Mouse (Mus musculus): ENCODE results near the gene Itgb3. TPM values are rescaled to one million over a fixed set of nuclear protein-coding genes. Genes with fewer than 3 reads are reported as not detected.

Gene Itgb3
- polyA plus RNA-seq, 1 experiment from 2014 or later, result 5.1 TPM

DNA sequence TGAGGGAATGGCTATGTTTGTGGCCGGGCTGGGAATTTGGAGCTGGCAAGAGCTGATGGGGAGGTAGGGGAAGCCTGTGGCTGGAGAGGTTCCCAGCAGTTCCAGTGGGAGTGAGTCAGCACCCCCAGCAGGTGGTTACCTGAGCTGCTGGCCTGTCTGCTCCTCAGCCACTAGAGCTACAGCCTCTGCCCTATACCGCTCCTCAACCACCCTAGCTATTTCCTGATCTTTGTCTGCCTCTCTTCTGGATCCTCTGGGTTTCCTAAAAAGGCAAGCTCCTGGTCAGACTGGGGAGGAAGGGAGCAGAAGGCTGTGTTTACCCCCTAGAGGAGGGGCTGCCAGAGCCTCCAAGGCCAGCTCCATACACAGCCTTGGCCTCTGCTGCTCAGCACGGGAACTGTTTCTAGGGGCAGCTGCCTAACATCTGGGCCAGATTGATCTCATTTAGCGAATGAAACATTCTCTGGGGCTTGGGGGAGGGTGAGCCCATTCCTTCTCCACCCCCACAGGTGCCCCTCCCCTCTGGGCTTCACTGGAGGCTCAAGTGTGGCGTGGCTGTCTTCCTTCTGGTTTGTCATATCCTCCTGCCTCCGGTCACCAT, 17.1 kb downstream of the Itgb3 start:
- Histone ChIP-seq H3K4me1 (peaks cover 45% of the 10 kb centered on the region), H3K4me2 (no peak overlapping the region), H3K9ac (no peak overlapping the region), H3K36me3 (no peaks in the 10 kb centered on the region), H3K27ac (replicated peaks) (peak overlapping the region; percentile 42), H3K27me3 (replicated peaks) (no peaks in the 10 kb centered on the region), H3K4me3 (no peak overlapping the region), H3K9me3 (no peaks in the 10 kb centered on the region)
- 22% methylated on average over 6 of the region's 6 CpGs for WGBS
- no peak for ATAC-seq (ENCODE audit: extremely low read depth, insufficient number of reproducible peaks, low FRiP score, low TSS enrichment)

DNA sequence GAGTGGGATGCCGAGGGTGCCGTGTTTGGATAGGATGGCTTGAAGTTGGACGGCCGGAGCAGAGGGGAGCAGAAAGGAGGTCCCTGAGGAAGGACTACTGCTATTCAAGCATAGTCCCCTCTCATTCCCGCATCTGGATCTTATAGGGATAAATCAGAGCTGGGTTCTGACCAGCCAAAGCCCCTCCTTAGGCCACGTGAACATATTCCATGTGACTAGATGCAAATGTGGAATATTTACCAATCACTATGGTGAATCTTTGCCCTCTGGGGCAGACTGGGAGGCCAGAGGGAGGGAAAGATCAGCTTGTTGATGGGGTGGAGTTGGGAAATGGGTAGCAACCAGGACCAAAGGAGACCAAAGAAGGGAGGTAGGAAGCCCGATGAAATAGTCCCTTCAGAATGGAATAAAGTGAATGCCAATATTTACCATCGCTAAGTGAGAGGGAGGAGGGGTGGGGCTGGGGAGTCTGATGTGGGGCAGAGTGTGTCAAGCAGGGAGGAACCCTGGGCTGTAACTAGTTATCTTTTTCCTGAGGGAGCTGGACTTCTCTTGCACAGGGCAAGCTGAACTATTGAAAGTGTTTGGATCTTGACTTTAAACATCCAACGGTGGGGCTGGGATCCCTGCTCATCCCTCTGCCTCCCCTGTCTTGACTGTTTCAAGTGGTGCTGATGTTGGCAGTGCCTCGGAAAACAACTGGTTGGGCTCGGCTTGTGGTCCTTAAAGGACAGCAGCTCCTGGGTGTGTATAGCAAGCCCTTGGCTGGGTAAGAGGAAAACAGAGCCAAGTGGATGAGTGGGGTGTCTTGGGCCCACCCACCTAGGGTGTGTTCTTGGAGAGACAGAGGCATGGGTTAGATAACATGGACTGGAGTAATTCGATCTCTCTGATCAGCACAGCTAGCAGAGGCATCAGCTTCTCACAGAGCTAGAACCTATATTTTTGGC, 17.9 kb downstream of the Itgb3 start:
- WGBS, result 32% methylated on average over 12 of the region's 12 CpGs
- no peak overlapping the region for H3K4me3 ChIP-seq
- no peaks in the 10 kb centered on the region for H3K36me3 ChIP-seq
- H3K9ac ChIP-seq, result no peak overlapping the region
- no peak overlapping the region for H3K4me2 ChIP-seq
- H3K27ac ChIP-seq (replicated peaks), result peak overlapping the region; percentile 42
- peaks cover 41% of the 10 kb centered on the region for H3K4me1 ChIP-seq
- ATAC-seq (ENCODE audit: extremely low read depth, insufficient number of reproducible peaks, low FRiP score, low TSS enrichment), result no peak; the same call in 1 of the 2 replicates
- H3K27me3 ChIP-seq (replicated peaks), result no peaks in the 10 kb centered on the region
- no peaks in the 10 kb centered on the region for H3K9me3 ChIP-seq

DNA sequence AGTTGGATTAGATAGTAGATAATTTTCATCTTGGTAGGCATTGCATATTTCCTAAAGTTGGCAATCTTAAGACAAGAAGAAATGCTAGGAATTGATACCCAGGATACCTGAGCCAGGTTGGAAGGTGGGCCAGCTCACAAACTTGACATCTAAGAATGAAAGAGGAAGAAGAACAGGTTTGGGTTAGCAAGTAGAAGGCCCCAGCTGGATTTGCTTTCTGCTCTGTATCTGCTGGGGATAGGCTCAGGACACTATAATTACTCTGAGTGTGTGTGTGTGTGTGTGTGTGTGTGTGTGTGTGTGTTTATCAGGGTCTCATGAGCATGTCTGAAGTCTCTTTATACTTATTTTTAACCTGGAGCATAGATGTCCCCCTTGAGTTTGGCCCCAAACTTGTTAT, 18.8 kb downstream of the Itgb3 start:
- no peaks in the 10 kb centered on the region for H3K9me3 ChIP-seq
- ATAC-seq (ENCODE audit: extremely low read depth, insufficient number of reproducible peaks, low FRiP score, low TSS enrichment), result no peak
- H3K4me1 ChIP-seq, result peaks cover 41% of the 10 kb centered on the region

DNA sequence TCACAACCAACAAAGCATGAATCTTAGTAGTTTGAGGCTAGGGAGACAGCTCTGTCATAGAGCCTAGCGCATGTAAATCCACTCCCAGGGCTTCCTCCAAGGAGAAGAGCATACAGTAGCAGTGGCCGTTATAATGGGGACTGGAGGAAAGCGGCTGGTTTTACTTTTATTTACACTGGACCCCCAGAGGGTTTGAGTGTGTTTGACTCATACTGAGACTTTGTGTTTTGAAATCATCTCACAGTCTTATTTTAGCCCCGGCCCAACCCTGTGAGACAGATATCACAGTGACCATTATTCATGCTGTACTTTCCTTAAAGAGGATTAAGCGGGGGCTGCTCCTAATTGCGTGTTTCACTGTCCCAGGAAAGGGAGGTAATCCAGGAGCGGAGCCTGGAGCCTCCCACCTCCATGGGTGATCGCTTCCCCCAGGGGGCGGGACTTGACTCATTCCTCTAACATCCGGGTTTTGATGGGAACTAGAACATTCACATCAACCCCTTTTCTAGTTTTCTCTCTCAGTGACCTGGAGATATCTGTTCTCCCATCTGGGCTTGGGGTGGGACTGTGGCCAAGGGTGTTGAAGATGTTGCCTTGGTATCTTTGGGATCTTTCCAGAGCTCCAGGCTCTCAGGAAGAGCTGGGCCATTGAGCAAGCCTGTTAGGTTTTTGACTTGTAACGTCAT, 20.0 kb downstream of the Itgb3 start:
- H3K4me2 ChIP-seq, result no peak overlapping the region

More for the DNA sequence above, 18.8 kb downstream of the Itgb3 start:
- no peak overlapping the region for H3K9ac ChIP-seq
- no peak overlapping the region for H3K4me3 ChIP-seq
- H3K27ac ChIP-seq (replicated peaks), result peak overlapping the region; percentile 42; the same call in 1 of the 2 replicates
- no peaks in the 10 kb centered on the region for H3K36me3 ChIP-seq
- H3K27me3 ChIP-seq (replicated peaks), result no peaks in the 10 kb centered on the region
- no peak overlapping the region for H3K4me2 ChIP-seq

DNA sequence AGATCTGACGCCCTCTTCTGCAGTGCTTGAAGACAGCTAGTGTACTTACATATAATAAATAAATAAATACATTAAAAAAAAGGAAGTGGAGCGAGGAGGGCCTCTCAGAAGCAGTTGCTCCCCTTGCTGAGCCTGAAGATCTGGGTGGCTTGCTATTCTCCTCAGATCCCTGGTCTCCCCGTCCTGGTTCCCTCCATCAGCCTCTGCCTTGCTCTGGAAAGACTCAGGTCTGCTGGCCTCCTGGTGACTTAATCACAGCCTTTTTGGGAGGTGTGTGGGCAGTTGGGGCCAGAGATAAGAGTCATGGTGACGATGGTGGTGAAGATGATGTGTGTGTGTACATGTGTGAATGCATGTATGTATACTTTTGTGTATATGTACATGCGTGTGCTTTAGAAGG, 20.8 kb downstream of the Itgb3 start:
- Histone ChIP-seq H3K4me2 (no peak overlapping the region), H3K4me1 (peaks cover 31% of the 10 kb centered on the region), H3K4me3 (no peak overlapping the region), H3K36me3 (no peaks in the 10 kb centered on the region), H3K9me3 (no peaks in the 10 kb centered on the region), H3K27ac (replicated peaks) (no peak overlapping the region), H3K9ac (no peak overlapping the region), H3K27me3 (replicated peaks) (no peaks in the 10 kb centered on the region)
- no peak for ATAC-seq (ENCODE audit: extremely low read depth, insufficient number of reproducible peaks, low FRiP score, low TSS enrichment)
- 77% methylated on average over 5 of the region's 5 CpGs for WGBS

More for the DNA sequence above, 20.0 kb downstream of the Itgb3 start:
- no peak for ATAC-seq (ENCODE audit: extremely low read depth, insufficient number of reproducible peaks, low FRiP score, low TSS enrichment)
- Histone ChIP-seq H3K4me3 (no peak overlapping the region), H3K9ac (no peak overlapping the region), H3K27me3 (replicated peaks) (no peaks in the 10 kb centered on the region), H3K36me3 (no peaks in the 10 kb centered on the region), H3K4me1 (peaks cover 33% of the 10 kb centered on the region), H3K27ac (replicated peaks) (no peak overlapping the region), H3K9me3 (no peaks in the 10 kb centered on the region)
- 55% methylated on average over 11 of the region's 11 CpGs for WGBS

DNA sequence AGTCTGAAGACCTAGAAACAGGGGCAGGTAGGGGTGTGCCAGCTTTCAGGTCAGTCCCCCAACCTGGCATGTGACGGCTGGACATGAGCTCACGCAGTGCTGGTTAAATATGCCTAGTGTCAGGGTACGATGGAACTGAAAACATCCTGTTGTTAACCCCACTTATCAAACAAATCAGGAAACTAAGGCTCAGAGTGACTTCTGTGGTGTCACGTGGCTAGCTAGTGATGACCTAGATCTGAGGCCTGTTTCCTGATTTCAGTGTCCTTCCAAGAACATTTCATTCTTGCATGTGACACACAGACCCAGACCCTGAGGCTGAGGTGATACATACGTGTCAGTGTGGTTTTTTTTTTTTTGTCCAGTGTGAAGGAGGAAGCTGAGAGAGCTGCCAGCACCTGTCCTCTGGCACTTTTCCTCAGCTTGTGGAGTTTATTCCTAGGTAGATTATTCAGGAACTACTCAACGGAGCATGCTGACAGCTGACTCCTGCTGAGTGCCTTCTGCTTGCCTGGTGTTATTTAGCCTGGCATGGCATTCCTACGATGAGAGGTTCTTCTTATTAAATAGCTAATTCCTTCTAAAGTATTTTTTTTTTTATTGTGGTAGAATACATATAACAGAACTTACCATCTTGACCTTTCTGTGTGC, 22.5 kb downstream of the Itgb3 start:
- H3K36me3 ChIP-seq, result no peaks in the 10 kb centered on the region
- H3K4me1 ChIP-seq, result peaks cover 22% of the 10 kb centered on the region
- H3K27me3 ChIP-seq (replicated peaks), result no peaks in the 10 kb centered on the region
- H3K9ac ChIP-seq, result no peak overlapping the region
- no peak for ATAC-seq (ENCODE audit: extremely low read depth, insufficient number of reproducible peaks, low FRiP score, low TSS enrichment)
- 53% methylated on average over 7 of the region's 7 CpGs for WGBS
- H3K27ac ChIP-seq (replicated peaks), result no peak overlapping the region
- no peaks in the 10 kb centered on the region for H3K9me3 ChIP-seq
- H3K4me3 ChIP-seq, result no peak overlapping the region
- H3K4me2 ChIP-seq, result no peak overlapping the region

DNA sequence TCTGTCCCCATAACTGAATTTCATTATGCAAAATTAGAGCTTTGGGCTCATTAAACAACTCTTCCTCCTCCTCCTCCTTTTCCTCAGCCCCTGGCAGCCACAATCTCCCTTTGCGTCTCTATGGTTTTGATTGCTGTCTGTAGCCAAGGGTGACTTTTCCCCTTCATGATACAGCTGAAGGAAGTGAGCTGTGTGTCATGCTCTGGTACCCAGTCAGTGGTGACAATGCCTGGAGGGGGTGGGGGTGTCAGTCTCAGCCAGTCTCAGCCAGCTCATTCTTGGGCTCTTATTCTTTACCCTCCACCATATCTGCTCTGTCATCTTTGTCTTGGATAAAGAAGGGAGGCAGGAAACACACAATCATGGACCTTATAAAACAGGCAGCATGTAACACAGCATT, 23.5 kb downstream of the Itgb3 start:
- H3K27ac ChIP-seq (replicated peaks), result no peak overlapping the region
- H3K27me3 ChIP-seq (replicated peaks), result no peaks in the 10 kb centered on the region
- WGBS, result 56% methylated on average over 1 of the region's 1 CpGs
- H3K4me2 ChIP-seq, result no peak overlapping the region
- H3K36me3 ChIP-seq, result no peaks in the 10 kb centered on the region
- H3K9ac ChIP-seq, result no peak overlapping the region
- ATAC-seq (ENCODE audit: extremely low read depth, insufficient number of reproducible peaks, low FRiP score, low TSS enrichment), result no peak
- no peak overlapping the region for H3K4me3 ChIP-seq
- H3K4me1 ChIP-seq, result peaks cover 12% of the 10 kb centered on the region
- H3K9me3 ChIP-seq, result no peaks in the 10 kb centered on the region

DNA sequence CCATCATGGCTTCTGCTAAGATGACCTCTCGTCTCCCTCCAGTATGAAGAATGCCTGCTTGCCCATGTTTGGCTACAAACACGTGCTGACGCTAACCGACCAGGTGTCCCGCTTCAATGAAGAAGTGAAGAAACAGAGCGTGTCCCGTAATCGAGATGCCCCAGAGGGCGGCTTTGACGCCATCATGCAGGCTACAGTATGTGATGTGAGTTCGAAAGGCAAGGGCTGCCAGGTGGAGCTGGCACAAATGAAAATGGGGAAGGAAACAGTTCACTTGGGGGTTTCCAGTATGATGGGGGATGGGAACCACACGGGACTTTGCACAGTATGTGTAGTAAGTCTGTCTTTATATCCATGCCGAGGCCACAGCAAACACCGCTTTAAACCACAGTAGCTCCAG, 29.2 kb downstream of the Itgb3 start:
- Histone ChIP-seq H3K9ac (no peak overlapping the region), H3K4me3 (no peak overlapping the region), H3K27me3 (replicated peaks) (no peaks in the 10 kb centered on the region), H3K9me3 (no peaks in the 10 kb centered on the region), H3K27ac (replicated peaks) (no peak overlapping the region), H3K4me1 (no peaks in the 10 kb centered on the region), H3K4me2 (no peak overlapping the region), H3K36me3 (no peaks in the 10 kb centered on the region)
- ATAC-seq (ENCODE audit: extremely low read depth, insufficient number of reproducible peaks, low FRiP score, low TSS enrichment), result no peak
- WGBS, result 87% methylated on average over 14 of the region's 14 CpGs

DNA sequence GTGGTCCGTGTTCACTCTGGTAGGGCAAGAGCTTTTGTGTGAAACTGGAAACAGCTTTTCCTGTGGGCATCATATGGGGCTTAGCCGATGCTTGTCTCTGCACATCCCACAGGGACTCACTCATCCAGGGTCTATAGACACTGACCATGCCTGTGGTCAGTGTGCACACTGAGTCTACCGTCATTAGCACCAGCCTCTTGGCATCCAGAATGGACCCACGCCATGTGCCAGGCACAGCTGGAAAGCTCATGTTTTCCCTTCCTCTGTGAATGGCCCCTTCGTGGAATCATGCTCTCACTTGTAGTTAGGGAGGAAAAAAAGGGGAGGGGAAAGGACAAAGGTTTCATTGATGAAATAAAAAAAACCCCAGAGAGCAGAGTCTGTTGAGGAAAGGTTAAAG, 30.2 kb downstream of the Itgb3 start:
- Histone ChIP-seq H3K4me3 (no peak overlapping the region), H3K9ac (no peak overlapping the region), H3K4me2 (no peak overlapping the region), H3K36me3 (no peaks in the 10 kb centered on the region), H3K27ac (replicated peaks) (no peak overlapping the region), H3K9me3 (no peaks in the 10 kb centered on the region), H3K4me1 (no peaks in the 10 kb centered on the region), H3K27me3 (replicated peaks) (no peaks in the 10 kb centered on the region)
- ATAC-seq (ENCODE audit: extremely low read depth, insufficient number of reproducible peaks, low FRiP score, low TSS enrichment), result no peak
- 71% methylated on average over 5 of the region's 5 CpGs for WGBS

DNA sequence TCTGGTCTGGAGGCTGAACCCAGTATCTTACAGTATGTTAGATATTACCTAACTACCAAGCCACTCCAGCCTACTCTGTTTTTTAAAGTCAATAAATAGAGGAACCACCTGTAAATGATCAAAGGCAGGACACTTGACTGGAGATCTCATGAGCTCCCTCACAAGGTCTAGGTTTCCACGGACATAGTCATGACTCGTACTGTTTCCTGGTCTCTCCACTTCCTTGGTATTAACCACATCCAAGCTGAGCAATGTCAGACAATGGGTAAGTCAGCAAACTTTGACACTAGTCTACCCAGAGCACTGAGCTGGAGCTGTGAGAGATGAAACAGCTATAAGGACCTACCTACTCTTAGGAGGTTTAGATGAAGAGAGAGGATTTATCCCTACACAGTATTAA, 31.1 kb downstream of the Itgb3 start:
- no peak for ATAC-seq (ENCODE audit: extremely low read depth, insufficient number of reproducible peaks, low FRiP score, low TSS enrichment)
- H3K4me1 ChIP-seq, result no peaks in the 10 kb centered on the region
- H3K4me3 ChIP-seq, result no peak overlapping the region
- no peaks in the 10 kb centered on the region for H3K27me3 ChIP-seq (replicated peaks)
- WGBS, result 68% methylated on average over 2 of the region's 2 CpGs
- no peak overlapping the region for H3K27ac ChIP-seq (replicated peaks)
- no peaks in the 10 kb centered on the region for H3K36me3 ChIP-seq
- H3K9me3 ChIP-seq, result no peaks in the 10 kb centered on the region
- no peak overlapping the region for H3K9ac ChIP-seq
- no peak overlapping the region for H3K4me2 ChIP-seq

DNA sequence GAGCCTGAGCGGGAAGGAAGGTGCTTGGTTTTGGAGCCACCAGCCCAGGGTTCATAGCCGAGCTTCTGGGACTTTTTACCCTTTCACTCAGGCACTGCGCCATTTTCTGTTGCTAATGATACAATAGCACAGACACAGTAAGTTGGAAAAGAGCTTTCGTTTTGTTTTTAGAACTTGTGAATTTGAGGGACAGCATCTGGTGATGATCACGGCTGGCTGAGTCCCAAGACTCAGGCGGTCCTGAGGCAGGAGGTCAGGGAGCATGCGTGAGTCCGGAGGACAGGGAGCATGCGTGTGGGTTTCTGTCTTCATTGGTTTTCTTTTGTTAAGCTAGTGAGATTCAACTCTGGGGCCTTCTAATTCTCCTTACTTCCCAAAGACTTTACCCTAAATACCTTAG, 31.8 kb downstream of the Itgb3 start:
- Histone ChIP-seq H3K9me3 (no peaks in the 10 kb centered on the region), H3K9ac (no peak overlapping the region), H3K27me3 (replicated peaks) (no peaks in the 10 kb centered on the region), H3K27ac (replicated peaks) (no peak overlapping the region), H3K36me3 (no peaks in the 10 kb centered on the region), H3K4me3 (no peak overlapping the region), H3K4me2 (no peak overlapping the region), H3K4me1 (no peaks in the 10 kb centered on the region)
- no peak for ATAC-seq (ENCODE audit: extremely low read depth, insufficient number of reproducible peaks, low FRiP score, low TSS enrichment)
- WGBS, result 77% methylated on average over 9 of the region's 9 CpGs

Measured in heart, embryonic 13.5 days (tissue).